In the genomic region with DNA sequence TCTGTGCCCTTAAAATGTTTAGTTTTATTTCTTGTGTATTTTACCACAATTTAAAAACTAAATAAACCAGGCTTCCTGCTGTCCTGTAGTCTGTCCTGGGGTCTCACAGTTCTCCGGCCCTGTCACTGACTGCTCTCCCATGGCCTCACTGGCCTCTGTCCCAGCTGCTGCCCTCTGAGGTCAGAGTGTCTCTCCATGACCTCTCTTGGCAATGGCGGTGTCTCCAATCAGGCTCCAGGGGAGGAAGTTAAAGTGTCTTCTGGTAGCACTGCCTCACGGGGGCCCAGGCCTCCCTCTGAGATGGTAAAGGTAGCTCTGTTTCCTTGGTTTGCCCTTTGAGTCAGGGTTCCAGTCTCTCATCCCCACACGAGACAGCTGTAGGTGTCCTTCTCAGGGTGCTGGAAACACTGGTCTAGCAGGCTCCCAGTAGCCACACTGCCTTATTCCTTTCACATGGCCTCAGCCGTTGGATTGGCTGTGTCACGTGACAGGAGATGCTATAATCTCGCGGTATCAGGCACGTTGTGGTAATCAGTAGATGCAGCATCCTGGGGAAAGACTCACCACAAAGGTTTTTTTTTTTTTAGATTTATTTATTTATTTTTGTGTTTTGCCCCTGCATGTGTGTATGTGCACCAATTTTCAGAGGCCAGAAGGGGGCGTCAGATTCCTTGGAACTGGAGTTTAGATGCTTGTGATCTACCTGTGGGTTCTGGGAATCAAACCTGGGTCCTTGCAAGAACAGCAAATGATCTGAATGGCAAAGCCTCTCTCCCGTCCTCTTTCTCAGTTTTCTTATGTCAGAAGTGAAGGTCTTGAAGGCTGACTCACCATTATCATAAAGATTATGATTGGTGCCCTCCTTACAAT, we compare ENCODE assay signal across 16 mouse cellular contexts. TPM values are rescaled to one million over a fixed set of nuclear protein-coding genes. Genes with fewer than 3 reads are reported as not detected.
DNase-seq lines count a peak whose midpoint lies in the region; ATAC-seq and TF ChIP-seq lines count a peak whose summit lies in the region.
"Had no signal": no experiment of that assay in that cellular context is flagged by ENCODE, and none has a peak within 500 bp of the region (broad histone marks: within the 10 kb centered on the region; RNA-seq: fewer than 3 reads in every experiment).

No protein-coding gene starts in this region.

- H3K27me3 ChIP-seq in kidney, adult 2 months (replicated peaks; ENCODE audit: control insufficient read depth, insufficient read depth, low read length), result no peaks in the 10 kb centered on the region
- no peaks in the 10 kb centered on the region for H3K27me3 ChIP-seq in testis, adult 2 months (ENCODE audit: control insufficient read depth, insufficient read depth, low read length)
- no peaks in the 10 kb centered on the region for H3K27me3 ChIP-seq in hindbrain, embryonic 13.5 days
- H3K27me3 ChIP-seq: neural tube, embryonic 13.5 days had no signal

- H3K4me3 ChIP-seq in kidney, adult 2 months (ENCODE audit: insufficient read depth, low read depth, low read length), result no peak overlapping the region
- H3K4me3 ChIP-seq in testis, adult 2 months (ENCODE audit: control insufficient read depth, low read depth, low read length), result peak overlapping the region; percentile 81
- no peak overlapping the region for H3K4me3 ChIP-seq in hindbrain, embryonic 13.5 days
- H3K4me3 ChIP-seq: limb, embryonic 10.5 days; neural tube, embryonic 13.5 days had no signal

- DNase-seq in kidney, adult 2 months, result peak; percentile 38
- DNase-seq in kidney, adult 11 months, result no peak
- no peak for DNase-seq in testis, postnatal 10 days (ENCODE audit: low spot score)
- DNase-seq in gastrocnemius, postnatal 10 days, result no peak
- DNase-seq: cerebellum, postnatal 36 days; lung, embryonic 14.5 days; right cerebral cortex, postnatal 25 days had no signal

- ATAC-seq in common myeloid progenitor, adult 5-6 weeks (replicated peaks; ENCODE audit: low read depth, poor library complexity, severe bottlenecking), result peak; percentile 23
- no peak for ATAC-seq in hindbrain, embryonic 13.5 days (ENCODE audit: low FRiP score)
- ATAC-seq: intestine, embryonic 16.5 days had no signal

- no peak overlapping the region for H3K27ac ChIP-seq in kidney, adult 2 months (ENCODE audit: insufficient read depth, low read depth, low read length)
- peak overlapping the region; percentile 85 for H3K27ac ChIP-seq in testis, adult 2 months (ENCODE audit: control insufficient read depth, insufficient read depth, low read depth, low read length)
- H3K27ac ChIP-seq in hindbrain, embryonic 13.5 days, result no peak overlapping the region
- H3K27ac ChIP-seq: macrophage; neural tube, embryonic 13.5 days had no signal

- WGBS in kidney, adult 2 months, result 79% methylated on average over 11 of the region's 11 CpGs
- 87% methylated on average over 11 of the region's 11 CpGs for WGBS in hindbrain, embryonic 13.5 days

- no peaks in the 10 kb centered on the region for H3K4me1 ChIP-seq in kidney, adult 2 months (ENCODE audit: control insufficient read depth, insufficient read depth, low read length)
- H3K4me1 ChIP-seq in testis, adult 2 months (ENCODE audit: control insufficient read depth, insufficient read depth, low read length), result peaks cover 11% of the 10 kb centered on the region
- no peaks in the 10 kb centered on the region for H3K4me1 ChIP-seq in hindbrain, embryonic 13.5 days (replicated peaks)
- H3K4me1 ChIP-seq: neural tube, embryonic 13.5 days had no signal

- no peaks in the 10 kb centered on the region for H3K36me3 ChIP-seq in kidney, adult 2 months (ENCODE audit: control insufficient read depth, insufficient read depth, low read length)
- H3K36me3 ChIP-seq in testis, adult 2 months (ENCODE audit: control insufficient read depth, insufficient read depth, low read length), result no peaks in the 10 kb centered on the region
- no peaks in the 10 kb centered on the region for H3K36me3 ChIP-seq in hindbrain, embryonic 13.5 days
- H3K36me3 ChIP-seq: limb, embryonic 10.5 days; neural tube, embryonic 13.5 days had no signal

- no peak for TF ChIP-seq POLR2A in kidney, adult 2 months (IDR thresholded peaks at IDR 0.05; ENCODE audit: low read depth, low read length)
- peak; percentile 89; the same call in 1 of the 2 replicates for TF ChIP-seq POLR2A in testis, adult 2 months (IDR thresholded peaks at IDR 0.05; ENCODE audit: control insufficient read depth, low read depth, low read length)

- H3K4me2 ChIP-seq in hindbrain, embryonic 13.5 days, result no peak overlapping the region
- H3K4me2 ChIP-seq: lung, embryonic 14.5 days; neural tube, embryonic 13.5 days had no signal

- TF ChIP-seq CTCF in kidney, adult 2 months (conservative IDR thresholded peaks at IDR 0.05; ENCODE audit: insufficient read depth, insufficient read length, low read depth, low read length), result no peak
- TF ChIP-seq CTCF in testis, adult 2 months (IDR thresholded peaks at IDR 0.05; ENCODE audit: control insufficient read depth, insufficient read depth, insufficient replicate concordance, low read depth, low read length), result no peak

- H3K9me3 ChIP-seq in hindbrain, embryonic 13.5 days, result peaks cover 9% of the 10 kb centered on the region; the same call in 1 of the 2 replicates
- H3K9me3 ChIP-seq: limb, embryonic 10.5 days; neural tube, embryonic 13.5 days had no signal

- no peak overlapping the region for H3K9ac ChIP-seq in hindbrain, embryonic 13.5 days
- H3K9ac ChIP-seq: lung, embryonic 14.5 days; neural tube, embryonic 13.5 days had no signal

RNA-seq across cellular contexts. Expression of a gene that starts 48.4 kb away (rescaled TPM):
- polyA plus RNA-seq in kidney, adult 2 months (2012; rRNA removed), result 0.11 and 0.27 TPM in 2 replicates
- polyA plus RNA-seq in testis, adult 2 months (2012; rRNA removed), result 0.65 and 0.96 TPM in 2 replicates
- not detected in 2 replicates for total RNA-seq in common myeloid progenitor, adult 5-6 weeks (2017)
- total RNA-seq in gastrocnemius, postnatal 10 days (2021), result not detected
- not detected in 2 replicates for polyA plus RNA-seq in hindbrain, embryonic 13.5 days (2015; fragmentation: Nextera tagmentation; extraction: Ambion mirVana)
- total RNA-seq: left cerebral cortex, adult 18-20 months had no signal
- polyA plus RNA-seq: embryonic facial prominence, embryonic 11.5 days; limb, embryonic 10.5 days; macrophage; neural tube, embryonic 13.5 days had no signal
